Mouse (Mus musculus): ENCODE results near the gene Pde4dip. TPM values are rescaled to one million over a fixed set of nuclear protein-coding genes. Genes with fewer than 3 reads are reported as not detected.

Gene Pde4dip
- total and polyA plus RNA-seq, 3 experiments, result 1,061 to 1,897 (median 1,629) TPM

DNA sequence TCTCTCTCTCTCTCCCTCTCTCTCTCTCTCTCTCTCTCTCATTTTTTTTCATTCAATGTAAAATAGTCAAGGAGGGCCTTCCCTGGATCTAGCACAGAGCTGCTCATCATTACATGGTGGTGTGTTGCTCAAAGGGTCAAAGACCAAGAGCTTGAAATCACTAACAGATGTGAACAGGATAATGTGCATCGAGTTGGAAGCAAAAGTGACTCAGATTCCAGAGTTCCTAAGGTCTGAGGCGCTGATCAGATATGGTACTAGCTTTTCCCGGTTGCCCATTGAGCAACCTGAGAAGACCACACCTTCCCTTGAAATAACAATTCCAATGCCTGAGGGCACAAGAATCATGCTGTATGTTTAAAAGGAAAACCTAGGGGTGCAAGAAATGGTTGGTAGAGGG, 9.9 kb upstream of the Pde4dip start:
- Histone ChIP-seq H3K36me3 (ENCODE audit: control insufficient read depth, insufficient read depth, low read length) (peaks cover 4% of the 10 kb centered on the region), H3K9ac (ENCODE audit: low read depth, low read length) (no peak overlapping the region), H3K27ac (no peak overlapping the region), H3K4me1 (ENCODE audit: control insufficient read depth, insufficient read depth, low read length) (peaks cover 6% of the 10 kb centered on the region), H3K4me3 (no peak overlapping the region), H3K79me2 (replicated peaks; ENCODE audit: control insufficient read depth, insufficient read depth, low read length) (peaks cover 5% of the 10 kb centered on the region), H3K27me3 (ENCODE audit: control insufficient read depth, insufficient read depth, low read length) (no peaks in the 10 kb centered on the region)
- DNase-seq, result no peak
- intact Hi-C loops (cut with DNase I), result no loop called here
- WGBS, result 61% methylated on average over 3 of the region's 3 CpGs
- TF ChIP-seq CTCF (IDR thresholded peaks at IDR 0.05) (no peak), EP300 (IDR thresholded peaks at IDR 0.05; ENCODE audit: insufficient read depth, low read depth, low read length) (no peak), POLR2A (IDR thresholded peaks at IDR 0.05; ENCODE audit: insufficient read depth, low read depth, low read length) (no peak)

DNA sequence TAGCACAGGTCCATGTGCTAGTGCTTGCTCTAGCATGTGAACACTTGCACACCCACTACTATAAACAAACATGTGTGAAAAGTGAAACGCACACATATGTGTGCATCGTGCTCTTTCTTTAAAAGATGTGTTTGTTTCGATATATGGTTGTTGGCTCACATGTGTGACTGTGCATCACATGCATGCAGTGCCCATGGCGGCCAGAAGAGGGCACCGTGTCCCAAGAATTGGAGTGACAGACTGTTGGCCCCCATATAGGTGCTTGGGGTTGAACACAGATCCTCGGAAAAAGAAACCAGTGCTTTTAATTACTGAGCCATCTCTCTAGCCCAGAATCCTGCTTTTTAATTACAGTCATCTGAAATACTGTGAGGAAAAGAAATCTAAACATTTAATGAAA, 6.2 kb upstream of the Pde4dip start:
- intact Hi-C loops (cut with DNase I), result no loop called here
- H3K27ac ChIP-seq, result no peak overlapping the region
- DNase-seq, result peak in 1 of 2 experiments; percentile 26
- H3K9ac ChIP-seq (ENCODE audit: low read depth, low read length), result no peak overlapping the region
- WGBS, result 50% methylated on average over 6 of the region's 6 CpGs
- H3K36me3 ChIP-seq (ENCODE audit: control insufficient read depth, insufficient read depth, low read length), result no peaks in the 10 kb centered on the region
- no peak overlapping the region for H3K4me3 ChIP-seq
- TF ChIP-seq CTCF (IDR thresholded peaks at IDR 0.05) (peak; percentile 61), POLR2A (IDR thresholded peaks at IDR 0.05; ENCODE audit: insufficient read depth, low read depth, low read length) (no peak), EP300 (IDR thresholded peaks at IDR 0.05; ENCODE audit: insufficient read depth, low read depth, low read length) (no peak)
- no peaks in the 10 kb centered on the region for H3K4me1 ChIP-seq (ENCODE audit: control insufficient read depth, insufficient read depth, low read length)
- H3K27me3 ChIP-seq (ENCODE audit: control insufficient read depth, insufficient read depth, low read length), result peaks cover 2% of the 10 kb centered on the region
- no peaks in the 10 kb centered on the region for H3K79me2 ChIP-seq (replicated peaks; ENCODE audit: control insufficient read depth, insufficient read depth, low read length)

DNA sequence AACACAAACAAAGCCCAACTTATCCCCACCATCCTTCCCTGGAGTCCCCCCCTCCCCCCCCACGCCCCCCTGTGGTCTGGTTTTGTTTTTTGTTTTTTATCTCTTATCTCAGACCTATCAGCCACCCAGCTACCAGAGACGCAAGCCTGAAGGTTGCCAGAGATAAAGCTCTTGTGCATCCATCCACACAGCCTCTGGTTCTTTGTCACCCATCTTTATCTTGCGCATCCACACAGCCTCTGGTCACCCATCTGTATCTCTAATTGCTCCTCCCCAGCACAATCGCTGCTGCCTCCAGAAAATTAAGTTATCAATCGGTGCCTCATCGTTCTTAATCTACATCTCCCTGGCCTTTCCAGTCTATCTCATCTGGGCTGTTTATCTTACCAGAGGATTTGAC, 1.7 kb upstream of the Pde4dip start:
- Histone ChIP-seq H3K27me3 (ENCODE audit: control insufficient read depth, insufficient read depth, low read length) (peaks cover 11% of the 10 kb centered on the region), H3K27ac (no peak overlapping the region), H3K4me3 (no peak overlapping the region), H3K36me3 (ENCODE audit: control insufficient read depth, insufficient read depth, low read length) (no peaks in the 10 kb centered on the region), H3K4me1 (ENCODE audit: control insufficient read depth, insufficient read depth, low read length) (no peaks in the 10 kb centered on the region; the same call in 1 of the 2 replicates), H3K9ac (ENCODE audit: low read depth, low read length) (no peak overlapping the region), H3K79me2 (replicated peaks; ENCODE audit: control insufficient read depth, insufficient read depth, low read length) (no peaks in the 10 kb centered on the region)
- 9% methylated on average over 6 of the region's 6 CpGs for WGBS
- intact Hi-C loops (cut with DNase I), result no loop called here
- TF ChIP-seq POLR2A (IDR thresholded peaks at IDR 0.05; ENCODE audit: insufficient read depth, low read depth, low read length), result no peak
- TF ChIP-seq EP300 (IDR thresholded peaks at IDR 0.05; ENCODE audit: insufficient read depth, low read depth, low read length), result no peak
- TF ChIP-seq CTCF (IDR thresholded peaks at IDR 0.05), result no peak
- DNase-seq, result no peak

DNA sequence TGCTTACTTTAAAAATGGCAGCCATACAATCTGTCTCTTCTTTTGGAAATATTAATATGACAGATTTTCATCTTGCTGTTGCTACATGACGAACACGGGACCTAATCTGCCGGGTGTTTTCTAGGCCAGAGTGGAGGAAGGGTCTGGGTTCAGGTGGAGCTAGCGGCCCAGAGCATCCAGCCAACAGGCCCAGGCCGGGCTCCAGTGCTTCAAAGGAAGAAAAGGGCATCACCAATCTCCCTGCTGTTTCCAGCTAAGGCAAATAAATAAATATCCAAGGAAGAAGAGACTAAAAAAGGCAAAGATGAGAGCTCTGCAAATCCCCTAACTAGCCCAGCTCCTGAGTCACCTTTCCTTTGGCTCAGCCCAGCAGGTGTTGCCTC, 731 bp downstream of the Pde4dip start:
- Histone ChIP-seq H3K27ac (no peak overlapping the region), H3K36me3 (ENCODE audit: control insufficient read depth, insufficient read depth, low read length) (no peaks in the 10 kb centered on the region), H3K79me2 (replicated peaks; ENCODE audit: control insufficient read depth, insufficient read depth, low read length) (no peaks in the 10 kb centered on the region), H3K9ac (ENCODE audit: low read depth, low read length) (no peak overlapping the region), H3K4me3 (no peak overlapping the region), H3K4me1 (ENCODE audit: control insufficient read depth, insufficient read depth, low read length) (no peaks in the 10 kb centered on the region; the same call in 1 of the 2 replicates), H3K27me3 (ENCODE audit: control insufficient read depth, insufficient read depth, low read length) (peaks cover 11% of the 10 kb centered on the region)
- intact Hi-C loops (cut with DNase I), result no loop called here
- TF ChIP-seq EP300 (IDR thresholded peaks at IDR 0.05; ENCODE audit: insufficient read depth, low read depth, low read length) (no peak), CTCF (IDR thresholded peaks at IDR 0.05) (no peak), POLR2A (IDR thresholded peaks at IDR 0.05; ENCODE audit: insufficient read depth, low read depth, low read length) (no peak)
- DNase-seq, result no peak
- 64% methylated on average over 5 of the region's 5 CpGs for WGBS

DNA sequence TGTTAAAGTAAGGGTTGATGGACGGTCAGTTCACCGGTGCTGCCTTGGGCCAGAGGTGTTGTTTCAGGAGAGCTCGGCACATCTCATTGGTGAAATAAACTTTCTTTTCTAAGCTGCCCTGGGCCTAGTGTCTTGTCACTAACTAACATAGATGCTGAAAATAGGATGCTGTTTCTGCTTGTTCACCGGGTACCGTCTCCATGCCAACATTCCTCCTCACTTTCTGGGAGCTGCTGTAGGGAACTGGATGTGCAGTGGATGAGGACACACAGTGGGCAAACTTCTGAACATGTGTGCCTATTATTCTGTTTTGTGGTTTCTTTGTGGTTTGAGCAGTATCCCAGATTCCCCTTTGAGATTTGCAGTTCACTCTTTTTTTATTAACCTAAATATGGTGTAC, 6.9 kb downstream of the Pde4dip start:
- intact Hi-C loops (cut with DNase I), result no loop called here
- Histone ChIP-seq H3K79me2 (replicated peaks; ENCODE audit: control insufficient read depth, insufficient read depth, low read length) (no peaks in the 10 kb centered on the region), H3K9ac (ENCODE audit: low read depth, low read length) (no peak overlapping the region), H3K36me3 (ENCODE audit: control insufficient read depth, insufficient read depth, low read length) (no peaks in the 10 kb centered on the region), H3K4me3 (no peak overlapping the region), H3K27ac (no peak overlapping the region), H3K4me1 (ENCODE audit: control insufficient read depth, insufficient read depth, low read length) (no peaks in the 10 kb centered on the region), H3K27me3 (ENCODE audit: control insufficient read depth, insufficient read depth, low read length) (no peaks in the 10 kb centered on the region)
- no peak for TF ChIP-seq POLR2A (IDR thresholded peaks at IDR 0.05; ENCODE audit: insufficient read depth, low read depth, low read length)
- no peak for TF ChIP-seq EP300 (IDR thresholded peaks at IDR 0.05; ENCODE audit: insufficient read depth, low read depth, low read length)
- no peak for TF ChIP-seq CTCF (IDR thresholded peaks at IDR 0.05)
- 84% methylated on average over 5 of the region's 5 CpGs for WGBS
- no peak for DNase-seq

DNA sequence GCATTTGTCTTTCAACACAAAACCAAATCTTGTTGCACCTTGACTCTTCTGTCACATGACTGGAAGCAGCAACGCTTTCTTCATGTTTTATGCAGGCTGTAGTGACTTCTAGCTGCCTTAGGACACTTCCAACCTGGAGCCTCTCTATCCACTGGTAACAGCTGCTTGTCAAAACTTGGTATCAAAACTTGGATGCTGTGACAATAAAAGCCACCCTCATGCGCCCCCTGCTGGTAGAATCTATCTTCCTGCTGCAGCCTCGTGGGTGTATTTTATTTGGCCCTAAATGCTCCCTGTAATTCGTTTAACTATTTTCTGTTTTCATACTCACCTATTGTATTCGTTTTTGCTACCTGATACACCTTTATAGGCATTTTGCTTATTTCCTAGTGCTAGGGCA, 9.3 kb downstream of the Pde4dip start:
- Histone ChIP-seq H3K4me3 (no peak overlapping the region), H3K79me2 (replicated peaks; ENCODE audit: control insufficient read depth, insufficient read depth, low read length) (no peaks in the 10 kb centered on the region), H3K4me1 (ENCODE audit: control insufficient read depth, insufficient read depth, low read length) (no peaks in the 10 kb centered on the region), H3K27ac (no peak overlapping the region), H3K9ac (ENCODE audit: low read depth, low read length) (no peak overlapping the region), H3K36me3 (ENCODE audit: control insufficient read depth, insufficient read depth, low read length) (no peaks in the 10 kb centered on the region), H3K27me3 (ENCODE audit: control insufficient read depth, insufficient read depth, low read length) (no peaks in the 10 kb centered on the region)
- peak; percentile 61 to 76 for DNase-seq
- intact Hi-C loops (cut with DNase I), result loop anchor here (1.0 to 5.0 kb wide), 3 partner anchors 37 to 198 kb away; no protein-coding TSS in a partner anchor
- WGBS, result 6% methylated on average over 5 of the region's 5 CpGs
- TF ChIP-seq EP300 (IDR thresholded peaks at IDR 0.05; ENCODE audit: insufficient read depth, low read depth, low read length) (0 out of 2 replicates have a peak, but pooled peaks have one; percentile 33), POLR2A (IDR thresholded peaks at IDR 0.05; ENCODE audit: insufficient read depth, low read depth, low read length) (no peak), CTCF (IDR thresholded peaks at IDR 0.05) (peak; percentile 97)
